Mouse (Mus musculus) myocyte (in vitro differentiated cells): ENCODE data around the gene Abcc10.

Experiments
- MYOG ChIP-seq, 3 experiments: IDR thresholded peaks; one replicate each; pipeline ENCODE4 v1.6.1; 2011; ENCODE audit warnings: control low read depth in 2 of 3, low read depth in 2 of 3, mild to moderate bottlenecking in 2 of 3; ENCODE audit not compliant: insufficient read length in 2 of 3, control insufficient read depth in 1 of 3, insufficient read depth in 1 of 3
- POLR2A ChIP-seq: IDR thresholded peaks from one replicate; pipeline ENCODE4 v1.6.1; 2011; ENCODE audit warnings: low read depth, mild to moderate bottlenecking, control low read depth, moderate library complexity; ENCODE audit not compliant: insufficient read length
- USF1 ChIP-seq: IDR thresholded peaks from one replicate; pipeline ENCODE4 v1.6.1; 2011; ENCODE audit warnings: low read depth, mild to moderate bottlenecking, control low read depth, moderate library complexity

- no peak for TF ChIP-seq USF1
- no peak for TF ChIP-seq POLR2A
- TF ChIP-seq MYOG (IDR thresholded peaks at IDR 0.05; ENCODE audit: control insufficient read depth in 1 of 3, insufficient read depth in 1 of 3, insufficient read length in 2 of 3, low read depth in 2 of 3), result no peak
Measured at GRCm38 (mm10) chr17:46301892-46302291, 26.3 kb downstream of the Abcc10 start.
